Mouse (Mus musculus) midbrain, embryonic 14.5 days (tissue): ENCODE results near the gene Bmp10. TPM values are rescaled to one million over a fixed set of nuclear protein-coding genes. Genes with fewer than 3 reads are reported as not detected.

Experiments used
- ATAC-seq: fragments of 200-750 bp; cut with Nextera tagmentation; 2 replicates; pipeline ENCODE4 v1.8.0; 2017; ENCODE audit warnings: moderate number of reproducible peaks, moderate library complexity; ENCODE audit not compliant: low FRiP score, low TSS enrichment
- DNase-seq: peaks from one replicate; pipeline ENCODE4 v3.0.0-alpha.2; 2015
- H3K27ac ChIP-seq: fragments of 300-500 bp; sonication (generic); replicated peaks from 2 replicates; pipeline ENCODE4 v1.5.1; 2014; ENCODE audit warnings: mild to moderate bottlenecking, low read depth, low read length, moderate library complexity
- H3K27me3 ChIP-seq: fragments of 300-500 bp; sonication (generic); 2 replicates; pipeline ENCODE4 v1.6.1; 2014; ENCODE audit warnings: low read length, control low read depth, mixed read lengths; ENCODE audit not compliant: control insufficient read depth, insufficient read depth
- H3K36me3 ChIP-seq: fragments of 300-500 bp; sonication (generic); 2 replicates; pipeline ENCODE4 v1.6.1; 2014; ENCODE audit warnings: low read length, control low read depth; ENCODE audit not compliant: control insufficient read depth, insufficient read depth
- H3K4me1 ChIP-seq: fragments of 300-500 bp; sonication (generic); 2 replicates; pipeline ENCODE4 v1.6.1; 2014; ENCODE audit warnings: mild to moderate bottlenecking, antibody characterized with exemption, low read length, control low read depth; ENCODE audit not compliant: control insufficient read depth, insufficient read depth
- H3K4me2 ChIP-seq: fragments of 300-500 bp; sonication (generic); 2 replicates; pipeline ENCODE4 v1.6.1; 2014; ENCODE audit warnings: mild to moderate bottlenecking, low read length, moderate library complexity
- H3K4me3 ChIP-seq: fragments of 300-500 bp; sonication (generic); replicated peaks from 2 replicates; pipeline ENCODE4 v1.5.1; 2014; ENCODE audit warnings: low read depth, low read length
- H3K9ac ChIP-seq: fragments of 300-500 bp; sonication (generic); replicated peaks from 2 replicates; pipeline ENCODE4 v1.6.1; 2014; ENCODE audit warnings: mild to moderate bottlenecking, low read length, moderate library complexity
- H3K9me3 ChIP-seq: fragments of 300-500 bp; sonication (generic); 2 replicates; pipeline ENCODE4 v1.6.1; 2016; ENCODE audit warnings: low read length, control low read depth, mixed read lengths; ENCODE audit not compliant: control insufficient read depth
- WGBS: fragments of 180-500 bp; shearing (Covaris S2); extraction: QIAGEN DNeasy Blood & Tissue Kit; methylation state at CpG from one replicate; pipeline ENCODE4 v1.1.7; 2014; 5-methylcytosine and 5-hydroxymethylcytosine counted together
- polyA plus RNA-seq: library from polyadenylated mRNA; unstranded; fragments of >200 nt; fragmentation: Nextera tagmentation; extraction: Ambion mirVana; gene quantifications from 2 replicates; pipeline ENCODE4 v1.2.1, GENCODE M21; 2014

Bmp10 gene
- polyA plus RNA-seq, 1 experiment from 2014 or later, result not detected

GRCm38 (mm10) chr6:87394783-87395182, 34.0 kb upstream of the Bmp10 start:
- Histone ChIP-seq H3K27ac (no peak overlapping the region), H3K27me3 (no peaks in the 10 kb centered on the region), H3K9ac (no peak overlapping the region), H3K4me2 (no peak overlapping the region), H3K36me3 (no peaks in the 10 kb centered on the region), H3K9me3 (no peaks in the 10 kb centered on the region), H3K4me1 (no peaks in the 10 kb centered on the region), H3K4me3 (no peak overlapping the region)
- DNase-seq (no peak), ATAC-seq (no peak)
- 84% methylated on average over 9 of the region's 9 CpGs for WGBS

- 2% methylated on average over 5 of the region's 5 CpGs for WGBS
Measured at GRCm38 (mm10) chr6:87399137-87399536, 29.7 kb upstream of the Bmp10 start.

DNA sequence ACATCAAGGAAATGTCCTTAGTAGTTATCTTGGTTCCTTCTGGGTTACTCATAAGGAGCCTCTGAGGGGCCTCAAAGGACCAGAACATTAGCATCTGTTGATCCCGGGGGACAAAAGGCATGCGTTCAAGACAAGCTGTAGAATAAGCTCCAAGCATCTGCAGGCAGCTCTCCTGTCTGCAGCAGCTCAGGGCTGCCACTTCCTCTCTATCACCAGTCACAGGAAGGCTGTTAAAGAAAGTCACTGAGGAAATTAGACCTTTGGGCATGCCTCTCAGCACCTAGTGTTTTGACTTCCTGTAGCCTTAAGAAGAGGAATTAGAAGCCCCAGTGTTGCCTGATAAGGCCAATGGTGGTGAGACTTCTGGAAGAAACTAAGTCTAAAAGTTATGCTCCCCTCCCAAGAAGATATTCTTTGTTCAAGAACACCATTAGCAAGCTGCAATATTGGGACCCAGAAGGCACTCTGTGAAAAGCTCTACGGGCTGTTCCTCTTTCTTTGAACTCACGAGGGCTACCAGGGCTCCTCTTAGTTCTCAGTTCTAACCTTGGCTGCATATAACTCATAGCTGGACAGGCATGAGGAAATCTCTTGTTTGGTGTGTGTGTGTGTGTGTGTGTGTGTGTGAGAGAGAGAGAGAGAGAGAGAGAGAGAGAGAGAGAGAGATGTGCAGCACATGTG, 28.8 kb upstream of the Bmp10 start:
- ATAC-seq (no peak), DNase-seq (no peak)
- H3K27ac ChIP-seq, result no peak overlapping the region
- H3K4me2 ChIP-seq, result no peak overlapping the region
- H3K27me3 ChIP-seq, result no peaks in the 10 kb centered on the region
- H3K4me1 ChIP-seq, result no peaks in the 10 kb centered on the region
- no peak overlapping the region for H3K9ac ChIP-seq
- no peaks in the 10 kb centered on the region for H3K36me3 ChIP-seq
- 59% methylated on average over 4 of the region's 4 CpGs for WGBS
- H3K9me3 ChIP-seq, result no peaks in the 10 kb centered on the region
- no peak overlapping the region for H3K4me3 ChIP-seq

More at GRCm38 (mm10) chr6:87399137-87399536, 29.7 kb upstream of the Bmp10 start:
- H3K9ac ChIP-seq, result no peak overlapping the region
- H3K4me3 ChIP-seq, result no peak overlapping the region
- H3K27ac ChIP-seq, result no peak overlapping the region
- no peaks in the 10 kb centered on the region for H3K9me3 ChIP-seq
- no peak overlapping the region for H3K4me2 ChIP-seq
- DNase-seq (peak; percentile 93), ATAC-seq (no peak)
- H3K4me1 ChIP-seq, result no peaks in the 10 kb centered on the region
- H3K27me3 ChIP-seq, result no peaks in the 10 kb centered on the region
- H3K36me3 ChIP-seq, result no peaks in the 10 kb centered on the region

- no peaks in the 10 kb centered on the region for H3K4me1 ChIP-seq
- DNase-seq (no peak), ATAC-seq (no peak)
- H3K4me3 ChIP-seq, result no peak overlapping the region
- no peak overlapping the region for H3K9ac ChIP-seq
- 82% methylated on average over 6 of the region's 6 CpGs for WGBS
- H3K27me3 ChIP-seq, result no peaks in the 10 kb centered on the region
- H3K9me3 ChIP-seq, result no peaks in the 10 kb centered on the region
- no peaks in the 10 kb centered on the region for H3K36me3 ChIP-seq
- H3K4me2 ChIP-seq, result no peak overlapping the region
- H3K27ac ChIP-seq, result no peak overlapping the region
Measured at GRCm38 (mm10) chr6:87401456-87401855, 27.3 kb upstream of the Bmp10 start.

GRCm38 (mm10) chr6:87412011-87412410, 16.8 kb upstream of the Bmp10 start:
- Histone ChIP-seq H3K9me3 (no peaks in the 10 kb centered on the region), H3K27ac (no peak overlapping the region), H3K4me1 (no peaks in the 10 kb centered on the region), H3K4me3 (no peak overlapping the region), H3K4me2 (no peak overlapping the region), H3K36me3 (no peaks in the 10 kb centered on the region), H3K27me3 (no peaks in the 10 kb centered on the region), H3K9ac (no peak overlapping the region)
- 21% methylated on average over 3 of the region's 3 CpGs for WGBS
- peak; percentile 21 for DNase-seq
- no peak for ATAC-seq

DNA sequence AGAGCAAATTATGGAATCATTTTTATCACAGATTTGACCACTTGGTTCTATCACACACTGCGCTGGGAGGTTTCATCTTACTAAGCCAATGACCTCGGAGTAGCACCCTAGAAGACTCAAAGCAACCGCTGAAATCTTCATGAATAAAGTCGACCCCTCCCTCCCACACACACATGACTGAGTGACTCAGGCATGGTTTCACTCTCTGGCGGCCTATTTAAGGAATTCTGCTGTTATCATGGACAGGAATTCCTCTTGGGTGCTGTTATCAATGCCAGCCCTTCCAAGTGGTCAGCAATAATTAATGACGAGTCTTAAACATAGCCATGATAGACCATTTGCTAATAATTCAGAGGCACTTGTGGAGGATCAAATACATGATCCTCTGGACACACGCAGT, 6.5 kb upstream of the Bmp10 start:
- Histone ChIP-seq H3K9me3 (no peaks in the 10 kb centered on the region), H3K27me3 (no peaks in the 10 kb centered on the region), H3K36me3 (no peaks in the 10 kb centered on the region), H3K4me2 (no peak overlapping the region), H3K4me3 (no peak overlapping the region), H3K9ac (no peak overlapping the region), H3K4me1 (no peaks in the 10 kb centered on the region), H3K27ac (no peak overlapping the region)
- WGBS, result 87% methylated on average over 7 of the region's 7 CpGs
- ATAC-seq (no peak), DNase-seq (no peak)

- peak; percentile 67 for DNase-seq
Measured at GRCm38 (mm10) chr6:87424037-87424816, 4.6 kb upstream of the Bmp10 start.

GRCm38 (mm10) chr6:87426954-87427353, 1.8 kb upstream of the Bmp10 start:
- no peak overlapping the region for H3K27ac ChIP-seq
- 85% methylated on average over 5 of the region's 5 CpGs for WGBS
- no peaks in the 10 kb centered on the region for H3K36me3 ChIP-seq
- no peaks in the 10 kb centered on the region for H3K9me3 ChIP-seq
- H3K4me2 ChIP-seq, result no peak overlapping the region
- no peak overlapping the region for H3K4me3 ChIP-seq
- H3K27me3 ChIP-seq, result no peaks in the 10 kb centered on the region
- H3K9ac ChIP-seq, result no peak overlapping the region
- ATAC-seq (no peak), DNase-seq (no peak)
- no peaks in the 10 kb centered on the region for H3K4me1 ChIP-seq

More at GRCm38 (mm10) chr6:87424037-87424816, 4.6 kb upstream of the Bmp10 start:
- Histone ChIP-seq H3K27ac (no peak overlapping the region), H3K9me3 (no peaks in the 10 kb centered on the region), H3K36me3 (no peaks in the 10 kb centered on the region), H3K4me3 (no peak overlapping the region), H3K4me1 (no peaks in the 10 kb centered on the region), H3K9ac (no peak overlapping the region), H3K4me2 (peak overlapping the region; percentile 30), H3K27me3 (no peaks in the 10 kb centered on the region)
- ATAC-seq, result no peak
- WGBS, result 50% methylated on average over 19 of the region's 19 CpGs

GRCm38 (mm10) chr6:87427616-87428015, 1.2 kb upstream of the Bmp10 start:
- ATAC-seq (no peak), DNase-seq (no peak)
- no peak overlapping the region for H3K4me3 ChIP-seq
- no peaks in the 10 kb centered on the region for H3K9me3 ChIP-seq
- H3K4me1 ChIP-seq, result no peaks in the 10 kb centered on the region
- no peak overlapping the region for H3K9ac ChIP-seq
- H3K27me3 ChIP-seq, result no peaks in the 10 kb centered on the region
- no peak overlapping the region for H3K4me2 ChIP-seq
- no peaks in the 10 kb centered on the region for H3K36me3 ChIP-seq
- H3K27ac ChIP-seq, result no peak overlapping the region
- WGBS, result 53% methylated on average over 8 of the region's 8 CpGs
